Mouse (Mus musculus) intestine, embryonic 16.5 days (tissue): ENCODE data around the gene Reps2. TPM values are rescaled to one million over a fixed set of nuclear protein-coding genes. Genes with fewer than 3 reads are reported as not detected.

Experiments
- polyA plus RNA-seq: library from polyadenylated mRNA; unstranded; fragments of >200 nt; fragmentation: Nextera tagmentation; extraction: Ambion mirVana; gene quantifications from 2 replicates; pipeline ENCODE4 v1.2.1, GENCODE M21; 2015

The Reps2 gene
- polyA plus RNA-seq, 1 experiment from 2014 or later, result 0.48 TPM

Other genes starting within 250 kb of the Reps2 start
- gene Rbbp7, start 116.8 kb upstream of the Reps2 start, polyA plus RNA-seq, result 909 and 942 TPM in 2 replicates
- 12.1 and 13.4 TPM in 2 replicates for gene Txlng, start 185.8 kb upstream of the Reps2 start, polyA plus RNA-seq
- gene Syap1, start 244.8 kb upstream of the Reps2 start, polyA plus RNA-seq, result 31.3 and 35.1 TPM in 2 replicates